Mouse (Mus musculus) ovary, postnatal 10 days (tissue): Measurements from ENCODE around the gene Sec22c.

Experiments used
- DNase-seq: peaks from one replicate; pipeline ENCODE4 v3.0.0; 2022; ENCODE audit warnings: low spot score

The Sec22c gene

DNA sequence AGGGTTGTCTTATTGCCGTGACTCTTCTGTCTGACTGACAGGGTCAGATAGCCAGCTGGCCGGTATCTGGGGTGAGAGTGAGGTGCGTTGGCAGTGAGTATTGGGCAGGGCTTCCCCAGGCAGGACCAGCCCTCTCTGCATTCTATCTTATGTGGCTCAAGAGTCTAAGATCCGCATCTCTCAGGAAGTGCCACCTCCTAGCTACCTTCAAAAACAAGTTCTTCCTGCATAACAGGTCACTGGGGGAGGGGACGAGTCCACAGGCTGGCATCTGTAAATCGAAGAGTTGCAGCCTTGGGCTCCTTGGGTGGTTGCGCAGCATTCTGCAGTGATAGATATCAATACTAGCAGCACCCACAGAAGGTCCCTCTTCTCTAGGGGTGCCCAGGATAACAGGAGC lies 58.3 kb downstream of the Sec22c start:
- DNase-seq: no peak

- DNase-seq: no peak
Observed at GRCm38 (mm10) chr9:121644855-121645254, 60.4 kb downstream of the Sec22c start.

GRCm38 (mm10) chr9:121642401-121643181 lies 62.7 kb downstream of the Sec22c start, which contains the start of gene Vipr1:
TSS of gene Vipr1 (plus strand) at chr9:121642716.
- peak; percentile 25 for DNase-seq

DNA sequence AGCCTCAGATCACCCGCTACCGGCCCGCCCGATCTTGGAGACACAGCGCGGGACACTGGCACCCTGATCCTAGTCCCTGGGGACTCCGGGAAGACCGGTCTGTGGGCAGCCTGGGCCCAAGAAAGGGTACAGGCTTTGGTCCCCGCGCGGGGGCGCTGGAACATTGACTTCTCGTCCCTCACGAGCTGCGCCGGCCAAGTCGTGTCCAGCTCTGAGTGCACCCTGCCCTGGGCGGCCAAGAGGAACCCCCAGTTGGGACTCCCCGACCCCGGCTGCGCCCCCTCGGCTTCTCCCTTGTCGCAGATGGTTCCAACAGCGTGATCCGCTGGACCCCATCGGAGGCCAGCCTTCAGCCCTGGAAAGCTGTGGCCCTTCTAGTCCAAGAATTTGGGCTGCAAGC lies 63.3 kb downstream of the Sec22c start, which contains the start of gene Lyzl4:
TSS of gene Lyzl4 (minus strand) at position 96 of the 400 bp plus-strand sequence.
- peak; percentile 52 for DNase-seq

- no peak for DNase-seq
Observed at GRCm38 (mm10) chr9:121641235-121641915, 63.9 kb downstream of the Sec22c start.

GRCm38 (mm10) chr9:121639790-121640189 lies 65.5 kb downstream of the Sec22c start:
- DNase-seq: no peak

- no peak for DNase-seq
Observed at GRCm38 (mm10) chr9:121635835-121636576, 69.3 kb downstream of the Sec22c start.

- DNase-seq: no peak
Observed at GRCm38 (mm10) chr9:121633306-121633705, 72.0 kb downstream of the Sec22c start.

DNA sequence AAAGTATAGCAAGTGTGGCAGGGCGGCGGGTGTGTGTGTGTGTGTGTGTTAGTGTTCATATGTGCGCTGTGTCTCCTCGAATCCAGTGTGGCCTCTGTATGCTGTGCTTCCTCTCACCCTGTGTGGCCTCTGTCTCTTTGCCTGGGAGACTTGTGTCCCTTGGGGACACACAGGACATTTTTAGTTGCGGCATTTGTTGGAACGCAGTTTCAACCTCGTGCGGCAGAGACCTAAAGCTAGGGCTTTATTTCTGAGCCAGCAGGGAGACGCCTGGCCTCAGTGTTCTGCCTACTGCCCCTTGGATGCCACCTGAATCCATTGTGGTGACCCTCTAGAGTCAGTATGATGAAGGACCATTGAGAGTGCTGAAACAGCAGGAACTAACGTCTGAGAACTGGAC lies 72.4 kb downstream of the Sec22c start:
- DNase-seq: no peak

DNA sequence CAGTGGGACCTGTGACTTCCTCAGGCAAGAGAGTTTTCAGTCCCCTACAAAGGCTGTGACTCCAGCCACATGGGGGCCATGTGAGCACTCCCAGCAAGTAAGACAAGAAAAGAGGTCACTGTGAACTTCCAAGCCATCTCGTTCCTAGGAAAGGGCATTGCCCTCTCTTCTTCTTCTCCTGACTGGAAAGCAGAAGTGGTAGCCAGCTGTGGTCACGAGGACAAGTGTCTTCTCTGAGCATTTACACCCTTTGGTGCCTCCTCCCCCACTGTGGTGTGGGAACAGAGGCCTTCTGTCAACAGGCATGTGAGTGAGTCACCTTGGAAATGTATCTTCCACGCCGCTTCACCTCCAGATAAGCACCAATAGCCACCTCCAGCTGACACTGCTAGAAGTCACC lies 73.3 kb downstream of the Sec22c start:
- DNase-seq: no peak

GRCm38 (mm10) chr9:121630627-121631026 lies 74.7 kb downstream of the Sec22c start:
- DNase-seq: no peak
